Mouse (Mus musculus): ENCODE measurements around the gene Cebpe. TPM values are rescaled to one million over a fixed set of nuclear protein-coding genes. Genes with fewer than 3 reads are reported as not detected.

The Cebpe gene
- not detected in 2 replicates for polyA plus RNA-seq (2014; fragmentation: Nextera tagmentation; extraction: Ambion mirVana)

DNA sequence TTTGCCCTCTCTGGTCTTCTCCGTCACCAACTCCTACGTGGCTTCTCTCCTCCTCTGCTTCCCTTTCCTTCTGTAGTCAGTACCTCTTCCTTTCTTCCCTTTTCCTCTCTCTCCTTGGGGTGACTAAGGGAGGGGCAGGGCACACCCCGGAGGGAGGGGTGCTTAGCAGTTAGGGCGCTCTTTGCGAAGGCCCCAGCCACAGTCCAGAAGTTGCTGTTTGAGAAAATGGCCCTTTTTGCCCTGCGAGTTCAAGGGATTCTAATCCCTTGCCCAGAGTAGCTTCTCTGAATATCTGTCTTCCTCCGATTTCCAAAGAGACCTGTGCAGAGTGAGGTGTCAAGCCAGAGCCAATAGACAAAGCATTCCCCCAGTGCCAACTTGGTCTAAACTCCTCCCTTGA, at the start of gene Cebpe:
Gene Cebpe, minus strand, starts transcription at position 101 of the 400 bp plus-strand sequence.
- Histone ChIP-seq H3K9ac (no peak within 1 kb of the TSS), H3K36me3 (ENCODE audit: insufficient read depth) (no peaks in the 10 kb centered on the region), H3K4me3 (ENCODE audit: low read depth, low read length) (no peak within 1 kb of the TSS), H3K4me1 (ENCODE audit: insufficient read depth) (no peaks in the 10 kb centered on the region), H3K27ac (ENCODE audit: low read depth) (no peak within 1 kb of the TSS), H3K27me3 (ENCODE audit: insufficient read depth, low read length) (no peaks in the 10 kb centered on the region), H3K9me3 (ENCODE audit: low read depth, low read length) (no peaks in the 10 kb centered on the region), H3K4me2 (no peak within 1 kb of the TSS)
- ATAC-seq (ENCODE audit: insufficient read depth) = no peak
- TF ChIP-seq CTCF (IDR thresholded peaks at IDR 0.05; ENCODE audit: low read depth) = no peak
- DNase-seq = no peak
- 82% methylated on average over 7 of the region's 7 CpGs for WGBS

GRCm38 (mm10) chr14:54756382-54756781, 44.4 kb upstream of the Cebpe start:
- H3K4me1 ChIP-seq (ENCODE audit: insufficient read depth) = 0 out of 2 replicates have a peak, but pooled peaks cover 5% of the 10 kb centered on the region
- H3K4me2 ChIP-seq = no peak overlapping the region
- H3K27ac ChIP-seq (ENCODE audit: low read depth) = no peak overlapping the region
- 0 out of 2 replicates have a peak, but pooled peaks have one; percentile 32 for ATAC-seq (ENCODE audit: insufficient read depth)
- no peak overlapping the region; the same call in 1 of the 2 replicates for H3K9ac ChIP-seq
- 58% methylated on average over 6 of the region's 6 CpGs for WGBS
- peak; percentile 45 for DNase-seq
- no peak for TF ChIP-seq CTCF (IDR thresholded peaks at IDR 0.05; ENCODE audit: low read depth)
- H3K36me3 ChIP-seq (ENCODE audit: insufficient read depth) = no peaks in the 10 kb centered on the region
- H3K9me3 ChIP-seq (ENCODE audit: low read depth, low read length) = no peaks in the 10 kb centered on the region
- H3K27me3 ChIP-seq (ENCODE audit: insufficient read depth, low read length) = no peaks in the 10 kb centered on the region
- no peak overlapping the region for H3K4me3 ChIP-seq (ENCODE audit: low read depth, low read length)

GRCm38 (mm10) chr14:54754602-54755018, 42.6 kb upstream of the Cebpe start:
- peak; percentile 81 for DNase-seq
- no peaks in the 10 kb centered on the region for H3K27me3 ChIP-seq (ENCODE audit: insufficient read depth, low read length)

DNA sequence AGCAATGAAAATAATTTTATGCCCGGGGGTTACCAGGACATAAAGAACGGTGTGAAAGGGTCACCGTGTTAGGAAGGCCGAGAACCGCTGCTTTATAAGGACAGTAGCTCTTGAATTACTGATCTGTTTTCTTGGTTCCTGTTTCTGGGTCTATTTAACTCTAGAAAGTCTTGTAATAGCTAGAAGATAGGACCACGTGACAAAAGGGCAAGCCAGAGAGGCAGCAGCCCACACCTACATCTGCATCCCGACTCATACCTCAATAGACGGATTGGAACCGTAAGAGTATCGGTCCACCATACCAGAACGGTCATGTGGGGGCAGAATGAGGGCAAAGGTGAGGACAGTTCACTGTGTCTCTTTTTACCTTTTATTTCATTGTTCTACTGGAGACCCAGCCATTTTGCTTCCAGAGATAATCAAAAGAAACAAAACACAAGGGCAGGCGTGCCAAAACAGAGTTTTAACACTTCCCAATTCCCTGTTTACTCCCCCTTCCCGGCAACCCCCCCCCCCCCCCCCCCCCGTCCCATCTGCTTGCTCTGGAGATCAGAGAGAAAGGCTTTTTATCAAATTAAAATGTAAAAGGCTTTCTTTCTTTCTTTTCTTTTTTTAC, 42.1 kb upstream of the Cebpe start:
- peak; percentile 7 for DNase-seq
- Histone ChIP-seq H3K4me1 (ENCODE audit: insufficient read depth) (0 out of 2 replicates have a peak, but pooled peaks cover 5% of the 10 kb centered on the region), H3K9ac (no peak overlapping the region), H3K4me2 (peak overlapping the region; percentile 38; the same call in 1 of the 2 replicates), H3K27ac (ENCODE audit: low read depth) (peak overlapping the region; percentile 36; the same call in 1 of the 2 replicates), H3K27me3 (ENCODE audit: insufficient read depth, low read length) (no peaks in the 10 kb centered on the region), H3K36me3 (ENCODE audit: insufficient read depth) (no peaks in the 10 kb centered on the region), H3K9me3 (ENCODE audit: low read depth, low read length) (no peaks in the 10 kb centered on the region), H3K4me3 (ENCODE audit: low read depth, low read length) (no peak overlapping the region)
- no peak for TF ChIP-seq CTCF (IDR thresholded peaks at IDR 0.05; ENCODE audit: low read depth)
- 0 out of 2 replicates have a peak, but pooled peaks have one; percentile 3 for ATAC-seq (ENCODE audit: insufficient read depth)
- 67% methylated on average over 14 of the region's 14 CpGs for WGBS

More at GRCm38 (mm10) chr14:54754602-54755018, 42.6 kb upstream of the Cebpe start:
- Histone ChIP-seq H3K4me2 (peak overlapping the region; percentile 38; the same call in 1 of the 2 replicates), H3K27ac (ENCODE audit: low read depth) (peak overlapping the region; percentile 60), H3K9me3 (ENCODE audit: low read depth, low read length) (no peaks in the 10 kb centered on the region), H3K4me3 (ENCODE audit: low read depth, low read length) (no peak overlapping the region), H3K4me1 (ENCODE audit: insufficient read depth) (0 out of 2 replicates have a peak, but pooled peaks cover 5% of the 10 kb centered on the region), H3K36me3 (ENCODE audit: insufficient read depth) (no peaks in the 10 kb centered on the region), H3K9ac (no peak overlapping the region)
- 27% methylated on average over 6 of the region's 6 CpGs for WGBS
- ATAC-seq (ENCODE audit: insufficient read depth) = peak; percentile 75
- no peak for TF ChIP-seq CTCF (IDR thresholded peaks at IDR 0.05; ENCODE audit: low read depth)

DNA sequence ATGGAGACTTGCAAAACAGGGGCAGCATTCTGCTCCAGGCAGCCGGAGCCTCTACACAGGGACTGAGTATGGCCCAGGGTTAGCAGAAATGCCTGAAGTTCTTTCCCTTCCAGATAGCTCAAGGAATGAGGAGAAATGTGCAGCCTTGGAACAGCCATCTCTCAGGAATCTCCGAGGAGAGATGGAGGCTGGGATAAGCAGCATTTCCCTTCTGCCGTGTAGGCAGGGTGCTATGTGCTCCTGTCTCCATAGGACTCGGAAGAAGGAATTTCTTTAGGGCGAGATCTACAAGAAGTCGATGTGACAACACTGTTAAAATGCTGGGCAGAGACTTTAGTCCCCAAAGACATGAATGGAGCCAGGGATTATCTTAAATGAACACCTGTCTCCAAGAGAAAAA, 41.0 kb upstream of the Cebpe start:
- Histone ChIP-seq H3K9me3 (ENCODE audit: low read depth, low read length) (no peaks in the 10 kb centered on the region), H3K36me3 (ENCODE audit: insufficient read depth) (no peaks in the 10 kb centered on the region), H3K27me3 (ENCODE audit: insufficient read depth, low read length) (no peaks in the 10 kb centered on the region), H3K4me3 (ENCODE audit: low read depth, low read length) (no peak overlapping the region), H3K4me1 (ENCODE audit: insufficient read depth) (0 out of 2 replicates have a peak, but pooled peaks cover 5% of the 10 kb centered on the region), H3K27ac (ENCODE audit: low read depth) (no peak overlapping the region), H3K9ac (no peak overlapping the region), H3K4me2 (no peak overlapping the region)
- no peak for TF ChIP-seq CTCF (IDR thresholded peaks at IDR 0.05; ENCODE audit: low read depth)
- ATAC-seq (ENCODE audit: insufficient read depth) (no peak), DNase-seq (no peak)
- 70% methylated on average over 6 of the region's 6 CpGs for WGBS

- no peak for ATAC-seq (ENCODE audit: insufficient read depth)
- TF ChIP-seq CTCF (IDR thresholded peaks at IDR 0.05; ENCODE audit: low read depth) = no peak
- H3K4me3 ChIP-seq (ENCODE audit: low read depth, low read length) = no peak overlapping the region
- no peak overlapping the region for H3K27ac ChIP-seq (ENCODE audit: low read depth)
- H3K9ac ChIP-seq = no peak overlapping the region
- no peak for DNase-seq
- H3K4me1 ChIP-seq (ENCODE audit: insufficient read depth) = 0 out of 2 replicates have a peak, but pooled peaks cover 5% of the 10 kb centered on the region
- WGBS = 84% methylated on average over 1 of the region's 1 CpGs
- H3K36me3 ChIP-seq (ENCODE audit: insufficient read depth) = no peaks in the 10 kb centered on the region
- H3K9me3 ChIP-seq (ENCODE audit: low read depth, low read length) = no peaks in the 10 kb centered on the region
- no peak overlapping the region for H3K4me2 ChIP-seq
- H3K27me3 ChIP-seq (ENCODE audit: insufficient read depth, low read length) = no peaks in the 10 kb centered on the region
Measured at GRCm38 (mm10) chr14:54751768-54752167, 39.8 kb upstream of the Cebpe start.

GRCm38 (mm10) chr14:54749238-54749637, 37.3 kb upstream of the Cebpe start:
- no peak for TF ChIP-seq CTCF (IDR thresholded peaks at IDR 0.05; ENCODE audit: low read depth)

More at GRCm38 (mm10) chr14:54749238-54749637, 37.3 kb upstream of the Cebpe start:
- ATAC-seq (ENCODE audit: insufficient read depth) (no peak), DNase-seq (no peak)
- Histone ChIP-seq H3K4me3 (ENCODE audit: low read depth, low read length) (no peak overlapping the region), H3K9me3 (ENCODE audit: low read depth, low read length) (no peaks in the 10 kb centered on the region), H3K4me2 (no peak overlapping the region), H3K36me3 (ENCODE audit: insufficient read depth) (no peaks in the 10 kb centered on the region), H3K27me3 (ENCODE audit: insufficient read depth, low read length) (no peaks in the 10 kb centered on the region), H3K9ac (no peak overlapping the region), H3K27ac (ENCODE audit: low read depth) (no peak overlapping the region), H3K4me1 (ENCODE audit: insufficient read depth) (0 out of 2 replicates have a peak, but pooled peaks cover 4% of the 10 kb centered on the region)
- WGBS = 66% methylated on average over 4 of the region's 4 CpGs
